ENCODE assay signal across 19 mouse cellular contexts in genomic region chr19:40491442-40491841, GRCm38 (mm10). TPM values are rescaled to one million over a fixed set of nuclear protein-coding genes. Genes with fewer than 3 reads are reported as not detected.
DNase-seq lines count a peak whose midpoint lies in the region; ATAC-seq and TF ChIP-seq lines count a peak whose summit lies in the region.
"Had no signal": no experiment of that assay in that cellular context is flagged by ENCODE, and none has a peak within 500 bp of the region (broad histone marks: within the 10 kb centered on the region; RNA-seq: fewer than 3 reads in every experiment).

No protein-coding gene starts in this region.

- no peak for TF ChIP-seq POLR2A in heart, adult 2 months (IDR thresholded peaks at IDR 0.05; ENCODE audit: insufficient read depth, low read depth, low read length)

- no peak for TF ChIP-seq CTCF in heart, adult 2 months (IDR thresholded peaks at IDR 0.05)

- H3K27me3 ChIP-seq in heart, adult 2 months (ENCODE audit: control insufficient read depth, insufficient read depth, low read length) = no peaks in the 10 kb centered on the region
- H3K27me3 ChIP-seq in kidney, embryonic 14.5 days (ENCODE audit: control insufficient read depth, insufficient read depth, low read length) = no peaks in the 10 kb centered on the region
- H3K27me3 ChIP-seq: forebrain, embryonic 15.5 days; midbrain, embryonic 13.5 days had no signal

- TF ChIP-seq EP300 in heart, adult 2 months (IDR thresholded peaks at IDR 0.05; ENCODE audit: insufficient read depth, low read depth, low read length) = no peak

- intact Hi-C loops in heart, adult 2 months (cut with DNase I) = loop anchor here (2.0 kb wide), 2 partner anchors 19 to 55 kb away; no protein-coding TSS in a partner anchor
- intact Hi-C loops in heart, postnatal 25 days (cut with DNase I) = loop anchor here (5.0 kb wide), 1 partner anchor 99 kb away; no protein-coding TSS in a partner anchor

- H3K27ac ChIP-seq in heart, adult 2 months = peak overlapping the region; percentile 72; the same call in 1 of the 2 replicates
- no peak overlapping the region for H3K27ac ChIP-seq in kidney, embryonic 14.5 days (ENCODE audit: low read depth, low read length)
- H3K27ac ChIP-seq in brown adipose tissue, adult 24 weeks (replicated peaks; ENCODE audit: low read depth, low read length) = peak overlapping the region; percentile 91
- H3K27ac ChIP-seq: embryonic facial prominence, embryonic 10.5 days; forebrain, embryonic 15.5 days; hindbrain, embryonic 14.5 days had no signal

- ATAC-seq in kidney, embryonic 14.5 days (ENCODE audit: low FRiP score, low TSS enrichment) = no peak
- ATAC-seq in monocyte, adult 5-6 weeks (replicated peaks; ENCODE audit: insufficient number of reproducible peaks, low FRiP score, low TSS enrichment, poor library complexity, severe bottlenecking) = no peak
- ATAC-seq: CD4-positive, CD25-positive, alpha-beta regulatory T cell, adult 4 months; forebrain, embryonic 15.5 days; inflammation-experienced regulatory T-cells, adult 6 months; midbrain, embryonic 13.5 days had no signal

- no peak overlapping the region for H3K4me3 ChIP-seq in heart, adult 2 months
- no peak overlapping the region for H3K4me3 ChIP-seq in kidney, embryonic 14.5 days (ENCODE audit: low read length)
- H3K4me3 ChIP-seq in brown adipose tissue, adult 24 weeks (ENCODE audit: insufficient read depth, low read depth, low read length) = no peak overlapping the region
- H3K4me3 ChIP-seq: embryonic facial prominence, embryonic 10.5 days; forebrain, embryonic 15.5 days; layer of hippocampus, adult 2 months; midbrain, embryonic 13.5 days had no signal

- peaks cover 75% of the 10 kb centered on the region for H3K4me1 ChIP-seq in heart, adult 2 months (ENCODE audit: control insufficient read depth, insufficient read depth, low read length)
- peaks cover 23% of the 10 kb centered on the region for H3K4me1 ChIP-seq in kidney, embryonic 14.5 days (ENCODE audit: control insufficient read depth, insufficient read depth, low read length)
- H3K4me1 ChIP-seq in brown adipose tissue, adult 24 weeks (ENCODE audit: control insufficient read depth, insufficient read depth, insufficient read length, low read length) = peaks cover 83% of the 10 kb centered on the region

- H3K36me3 ChIP-seq in heart, adult 2 months (ENCODE audit: control insufficient read depth, insufficient read depth, low read length) = peaks cover 57% of the 10 kb centered on the region
- no peaks in the 10 kb centered on the region for H3K36me3 ChIP-seq in kidney, embryonic 14.5 days (ENCODE audit: control insufficient read depth, insufficient read depth, low read length)
- H3K36me3 ChIP-seq: embryonic facial prominence, embryonic 10.5 days; forebrain, embryonic 15.5 days; midbrain, embryonic 13.5 days had no signal

- peaks cover 9% of the 10 kb centered on the region for H3K79me2 ChIP-seq in heart, adult 2 months (replicated peaks; ENCODE audit: control insufficient read depth, insufficient read depth, low read length)

- DNase-seq in heart, adult 2 months = no peak
- DNase-seq in heart, postnatal 25 days (ENCODE audit: low spot score) = no peak
- DNase-seq in kidney, adult 8-10 months = peak; percentile 56 to 65
- peak; percentile 41 to 59 for DNase-seq in kidney, postnatal 36 days
- DNase-seq: adrenal gland, postnatal 25 days; cerebellum, adult 11 months; cerebellum, adult 9-11 months; gastrocnemius, postnatal 14 days had no signal

- H3K9me3 ChIP-seq in kidney, embryonic 14.5 days (ENCODE audit: control insufficient read depth, low read length) = no peaks in the 10 kb centered on the region
- H3K9me3 ChIP-seq: embryonic facial prominence, embryonic 10.5 days; forebrain, embryonic 15.5 days; midbrain, embryonic 13.5 days had no signal

- WGBS in heart, adult 2 months = 78% methylated on average over 2 of the region's 2 CpGs
- 86% methylated on average over 2 of the region's 2 CpGs for WGBS in kidney, embryonic 14.5 days

- no peak overlapping the region for H3K4me2 ChIP-seq in kidney, embryonic 14.5 days (replicated peaks; ENCODE audit: low read depth, low read length)
- H3K4me2 ChIP-seq: forebrain, embryonic 15.5 days; hindbrain, embryonic 14.5 days; liver, embryonic 11.5 days; midbrain, embryonic 13.5 days had no signal

- 0 out of 2 replicates have a peak overlapping the region, but pooled peaks have one; percentile 10 for H3K9ac ChIP-seq in heart, adult 2 months (ENCODE audit: low read depth, low read length)
- no peak overlapping the region for H3K9ac ChIP-seq in kidney, embryonic 14.5 days (ENCODE audit: low read depth, low read length)
- H3K9ac ChIP-seq: forebrain, embryonic 15.5 days; hindbrain, embryonic 14.5 days; midbrain, embryonic 13.5 days had no signal

RNA-seq across cellular contexts. Expression of gene Sorbs1, which starts 22.1 kb away (rescaled TPM):
- 100 to 1,000 TPM; 638 to 971 TPM for total RNA-seq in heart, adult 2 months (2021)
- polyA plus RNA-seq in heart, adult 2 months (2012; rRNA removed) = 185 and 253 TPM in 2 replicates
- total RNA-seq in heart, postnatal 25 days (2021) = 100 to 1,000 TPM; 604 to 684 TPM
- polyA plus RNA-seq in kidney, embryonic 14.5 days (2014; fragmentation: Nextera tagmentation; extraction: Ambion mirVana) = 39.3 and 49.5 TPM in 2 replicates
- polyA plus RNA-seq in brown adipose tissue, adult 24 weeks (2012; ENCODE audit: insufficient read depth, insufficient read length, missing spikeins) = 254 and 431 TPM in 2 replicates
- 12.4 to 20.6 TPM (median 19.8 TPM) in 3 replicates for total RNA-seq in monocyte, adult 5-6 weeks (2017)

Comparison
In these comparisons a context has a peak if more than half of its experiments do, and no peak if none do; other contexts are left out.
1. DNase-seq: peak in kidney, adult 8-10 months (2 of 2) and kidney, postnatal 36 days (2 of 2); none in heart, adult 2 months (0 of 2) and heart, postnatal 25 days (single experiment).
2. RNA of gene Sorbs1, which starts 22.1 kb away (total RNA-seq): 638 to 971 TPM in heart, adult 2 months and 604 to 684 TPM in heart, postnatal 25 days; 12.4 to 20.6 TPM in monocyte, adult 5-6 weeks; every median in the first group is over 10 times any median in the second.